Mouse (Mus musculus) kidney, embryonic 14.5 days (tissue): ENCODE results near the gene Zfp64. TPM values are rescaled to one million over a fixed set of nuclear protein-coding genes. Genes with fewer than 3 reads are reported as not detected.

Experiments
- ATAC-seq: fragments of 200-750 bp; cut with Nextera tagmentation; 2 replicates; pipeline ENCODE4 v1.8.0; 2017; ENCODE audit warnings: moderate number of reproducible peaks, mild to moderate bottlenecking, moderate TSS enrichment, moderate library complexity; ENCODE audit not compliant: low FRiP score, low TSS enrichment
- H3K27ac ChIP-seq: fragments of 300-500 bp; sonication (generic); 2 replicates; pipeline ENCODE4 v1.5.1; 2014; ENCODE audit warnings: low read depth, mild to moderate bottlenecking, low read length, moderate library complexity, mixed read lengths
- H3K27me3 ChIP-seq: fragments of 300-500 bp; sonication (generic); 2 replicates; pipeline ENCODE4 v1.6.1; 2014; ENCODE audit warnings: mild to moderate bottlenecking, low read length; ENCODE audit not compliant: control insufficient read depth, insufficient read depth
- H3K36me3 ChIP-seq: fragments of 300-500 bp; sonication (generic); 2 replicates; pipeline ENCODE4 v1.6.1; 2014; ENCODE audit warnings: low read length, mixed read lengths; ENCODE audit not compliant: control insufficient read depth, insufficient read depth
- H3K4me1 ChIP-seq: fragments of 300-500 bp; sonication (generic); 2 replicates; pipeline ENCODE4 v1.6.1; 2014; ENCODE audit warnings: low read length, mixed read lengths; ENCODE audit not compliant: control insufficient read depth, insufficient read depth
- H3K4me2 ChIP-seq: fragments of 300-500 bp; sonication (generic); replicated peaks from 2 replicates; pipeline ENCODE4 v1.6.1; 2014; ENCODE audit warnings: low read depth, mild to moderate bottlenecking, low read length
- H3K4me3 ChIP-seq: fragments of 300-500 bp; sonication (generic); 2 replicates; pipeline ENCODE4 v1.5.1; 2014; ENCODE audit warnings: mild to moderate bottlenecking, low read length
- H3K9ac ChIP-seq: fragments of 300-500 bp; sonication (generic); 2 replicates; pipeline ENCODE4 v1.6.1; 2014; ENCODE audit warnings: low read depth, mild to moderate bottlenecking, low read length, moderate library complexity
- H3K9me3 ChIP-seq: fragments of 300-500 bp; sonication (generic); 2 replicates; pipeline ENCODE4 v1.6.1; 2016; ENCODE audit warnings: low read length; ENCODE audit not compliant: control insufficient read depth
- WGBS: fragments of 180-500 bp; shearing (Covaris S2); extraction: QIAGEN DNeasy Blood & Tissue Kit; methylation state at CpG from one replicate; pipeline ENCODE4 v1.1.7; 2014; 5-methylcytosine and 5-hydroxymethylcytosine counted together
- polyA plus RNA-seq: library from polyadenylated mRNA; unstranded; fragments of >200 nt; fragmentation: Nextera tagmentation; extraction: Ambion mirVana; gene quantifications from 2 replicates; pipeline ENCODE4 v1.2.1, GENCODE M21; 2014

Zfp64 gene
- polyA plus RNA-seq, 1 experiment from 2014 or later: 27.8 TPM

- WGBS: 86% methylated on average over 14 of the region's 14 CpGs
- ATAC-seq: no peak
Measured at GRCm38 (mm10) chr2:168959339-168959885, 4.0 kb upstream of the Zfp64 start.

GRCm38 (mm10) chr2:168955850-168956346 lies 511 bp upstream of the Zfp64 start:
- Histone ChIP-seq H3K9ac (peak overlapping the region; percentile 92), H3K27me3 (no peaks in the 10 kb centered on the region), H3K4me1 (no peaks in the 10 kb centered on the region), H3K9me3 (no peaks in the 10 kb centered on the region), H3K4me2 (peak overlapping the region; percentile 77), H3K36me3 (peaks cover 10% of the 10 kb centered on the region), H3K4me3 (peak overlapping the region; percentile 96; the same call in 1 of the 2 replicates), H3K27ac (peak overlapping the region; percentile 67; the same call in 1 of the 2 replicates)
- no peak for ATAC-seq
- 53% methylated on average over 10 of the region's 10 CpGs for WGBS

More at GRCm38 (mm10) chr2:168959339-168959885, 4.0 kb upstream of the Zfp64 start:
- Histone ChIP-seq H3K9me3 (peaks cover 4% of the 10 kb centered on the region; the same call in 1 of the 2 replicates), H3K9ac (no peak overlapping the region), H3K4me1 (no peaks in the 10 kb centered on the region), H3K4me2 (no peak overlapping the region), H3K4me3 (no peak overlapping the region), H3K27me3 (no peaks in the 10 kb centered on the region), H3K36me3 (no peaks in the 10 kb centered on the region), H3K27ac (no peak overlapping the region)

- H3K4me1 ChIP-seq: no peaks in the 10 kb centered on the region
- H3K4me3 ChIP-seq: peak overlapping the region; percentile 96
- H3K36me3 ChIP-seq: peaks cover 24% of the 10 kb centered on the region
- WGBS: 6% methylated on average over 8 of the region's 8 CpGs
- H3K9me3 ChIP-seq: no peaks in the 10 kb centered on the region
- peak overlapping the region; percentile 77 for H3K4me2 ChIP-seq
- peak overlapping the region; percentile 92 for H3K9ac ChIP-seq
- ATAC-seq: no peak
- H3K27me3 ChIP-seq: no peaks in the 10 kb centered on the region
- H3K27ac ChIP-seq: no peak overlapping the region
Measured at GRCm38 (mm10) chr2:168954376-168954775, 1.0 kb downstream of the Zfp64 start.

- 88% methylated on average over 6 of the region's 6 CpGs for WGBS
- no peaks in the 10 kb centered on the region for H3K27me3 ChIP-seq
- no peak overlapping the region for H3K27ac ChIP-seq
- H3K36me3 ChIP-seq: peaks cover 75% of the 10 kb centered on the region
- H3K9me3 ChIP-seq: no peaks in the 10 kb centered on the region
- no peak overlapping the region for H3K9ac ChIP-seq
- no peak overlapping the region for H3K4me3 ChIP-seq
- no peak for ATAC-seq
- no peak overlapping the region for H3K4me2 ChIP-seq
- no peaks in the 10 kb centered on the region for H3K4me1 ChIP-seq
Measured at GRCm38 (mm10) chr2:168948506-168948905, 6.9 kb downstream of the Zfp64 start.

GRCm38 (mm10) chr2:168947663-168948062 lies 7.7 kb downstream of the Zfp64 start:
- no peak for ATAC-seq

GRCm38 (mm10) chr2:168944011-168944410 lies 11.4 kb downstream of the Zfp64 start:
- H3K9me3 ChIP-seq: no peaks in the 10 kb centered on the region
- H3K9ac ChIP-seq: no peak overlapping the region
- WGBS: 95% methylated on average over 4 of the region's 4 CpGs
- H3K27ac ChIP-seq: no peak overlapping the region
- H3K36me3 ChIP-seq: peaks cover 71% of the 10 kb centered on the region
- H3K4me2 ChIP-seq: no peak overlapping the region
- no peak for ATAC-seq
- H3K4me3 ChIP-seq: no peak overlapping the region
- H3K4me1 ChIP-seq: no peaks in the 10 kb centered on the region
- no peaks in the 10 kb centered on the region for H3K27me3 ChIP-seq

More at GRCm38 (mm10) chr2:168947663-168948062, 7.7 kb downstream of the Zfp64 start:
- Histone ChIP-seq H3K27ac (no peak overlapping the region), H3K9me3 (no peaks in the 10 kb centered on the region), H3K9ac (no peak overlapping the region), H3K27me3 (no peaks in the 10 kb centered on the region), H3K4me3 (no peak overlapping the region), H3K4me2 (no peak overlapping the region), H3K36me3 (peaks cover 80% of the 10 kb centered on the region), H3K4me1 (no peaks in the 10 kb centered on the region)
- 95% methylated on average over 1 of the region's 1 CpGs for WGBS

- Histone ChIP-seq H3K4me3 (no peak overlapping the region), H3K36me3 (peaks cover 47% of the 10 kb centered on the region), H3K9ac (no peak overlapping the region), H3K4me2 (no peak overlapping the region), H3K4me1 (no peaks in the 10 kb centered on the region), H3K27me3 (no peaks in the 10 kb centered on the region), H3K9me3 (no peaks in the 10 kb centered on the region), H3K27ac (no peak overlapping the region)
- ATAC-seq: no peak
- 93% methylated on average over 8 of the region's 8 CpGs for WGBS
Measured at GRCm38 (mm10) chr2:168939941-168940340, 15.4 kb downstream of the Zfp64 start.

GRCm38 (mm10) chr2:168939261-168939933 lies 16.0 kb downstream of the Zfp64 start:
- H3K9me3 ChIP-seq: no peaks in the 10 kb centered on the region
- H3K27me3 ChIP-seq: no peaks in the 10 kb centered on the region
- H3K36me3 ChIP-seq: peaks cover 46% of the 10 kb centered on the region
- H3K4me3 ChIP-seq: no peak overlapping the region
- WGBS: 72% methylated on average over 10 of the region's 10 CpGs
- no peak overlapping the region for H3K27ac ChIP-seq
- ATAC-seq: no peak
- no peak overlapping the region for H3K9ac ChIP-seq
- no peak overlapping the region for H3K4me2 ChIP-seq
- no peaks in the 10 kb centered on the region for H3K4me1 ChIP-seq

- Histone ChIP-seq H3K27me3 (no peaks in the 10 kb centered on the region), H3K4me1 (no peaks in the 10 kb centered on the region), H3K27ac (no peak overlapping the region), H3K9ac (no peak overlapping the region), H3K4me2 (no peak overlapping the region), H3K36me3 (peaks cover 41% of the 10 kb centered on the region), H3K4me3 (no peak overlapping the region), H3K9me3 (no peaks in the 10 kb centered on the region)
- no peak for ATAC-seq
- WGBS: 71% methylated on average over 6 of the region's 6 CpGs
Measured at GRCm38 (mm10) chr2:168936896-168937295, 18.5 kb downstream of the Zfp64 start.
